Mouse (Mus musculus): ENCODE measurements around the gene Gm9745.
"Not testable (repeated sequence)": the region's sequence is repeated elsewhere in the genome, so short reads cannot be mapped to it uniquely, and the experiment has no call there.

The Gm9745 gene

DNA sequence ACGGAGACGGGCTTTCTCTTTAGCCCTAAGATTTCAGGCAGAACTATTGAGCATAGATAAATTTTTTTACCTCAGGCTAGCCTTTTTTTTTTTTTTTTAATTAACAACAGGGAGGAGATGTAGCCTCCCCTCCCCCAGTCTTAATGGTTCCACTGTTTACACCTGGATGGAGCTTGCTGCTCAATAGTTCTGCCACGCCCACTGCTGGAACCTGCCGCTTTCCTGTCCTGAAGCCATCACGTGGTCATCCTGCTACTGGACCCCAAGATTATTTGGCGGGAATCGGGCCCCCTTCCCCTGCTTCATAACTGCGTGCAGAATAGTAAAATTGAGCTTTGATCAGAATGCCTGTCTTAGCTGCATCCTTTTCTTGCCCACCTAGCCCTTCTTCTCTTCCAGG lies 34.1 kb downstream of the Gm9745 start:
- DNase-seq (ENCODE audit: low read depth, low spot score), result not testable (repeated sequence)

DNA sequence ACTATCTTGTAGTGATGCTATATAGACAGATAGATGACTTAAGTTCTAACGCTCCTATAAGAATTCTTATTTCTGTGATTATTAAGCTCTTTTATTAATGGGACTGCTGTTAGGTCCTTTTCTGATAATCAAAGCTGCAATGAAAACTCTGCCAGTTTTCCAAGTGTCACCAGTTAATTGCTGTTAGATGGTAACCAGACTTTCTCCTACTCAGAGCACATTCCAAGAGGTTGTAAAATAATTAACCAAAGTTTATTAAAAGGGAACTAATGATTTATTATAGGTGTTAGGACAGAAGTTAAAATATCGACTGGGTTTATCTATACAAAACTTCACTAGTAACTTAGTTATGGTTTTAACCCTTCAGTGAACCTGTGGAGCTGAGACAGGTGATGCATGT lies 42.0 kb downstream of the Gm9745 start:
- not testable (repeated sequence) for DNase-seq (ENCODE audit: low read depth, low spot score)

All from retina, adult 2 months (tissue).